Mouse (Mus musculus) megakaryocyte, embryonic 14.5 days (primary cell): Measurements from ENCODE around the gene Atg10.

Source experiments
- FLI1 ChIP-seq: IDR thresholded peaks from 2 replicates; pipeline ENCODE4 v1.6.1; 2012; ENCODE audit warnings: low read length, inconsistent platforms, mixed read lengths
- GATA1 ChIP-seq: IDR thresholded peaks from 3 replicates; pipeline ENCODE4 v1.6.1; 2012; ENCODE audit warnings: mixed read lengths, low read length, inconsistent platforms, borderline replicate concordance

GRCm38 (mm10) chr13:91175347-91175746 is 48.4 kb downstream of the Atg10 start:
- TF ChIP-seq GATA1 (no peak), FLI1 (no peak)
